Mouse (Mus musculus): Measurements from ENCODE around the gene Tmem256. TPM values are rescaled to one million over a fixed set of nuclear protein-coding genes. Genes with fewer than 3 reads are reported as not detected.
"Not testable (repeated sequence)": the region's sequence is repeated elsewhere in the genome, so short reads cannot be mapped to it uniquely, and the experiment has no call there.

The Tmem256 gene
- polyA plus RNA-seq, 1 experiment from 2014 or later: 359 TPM

DNA sequence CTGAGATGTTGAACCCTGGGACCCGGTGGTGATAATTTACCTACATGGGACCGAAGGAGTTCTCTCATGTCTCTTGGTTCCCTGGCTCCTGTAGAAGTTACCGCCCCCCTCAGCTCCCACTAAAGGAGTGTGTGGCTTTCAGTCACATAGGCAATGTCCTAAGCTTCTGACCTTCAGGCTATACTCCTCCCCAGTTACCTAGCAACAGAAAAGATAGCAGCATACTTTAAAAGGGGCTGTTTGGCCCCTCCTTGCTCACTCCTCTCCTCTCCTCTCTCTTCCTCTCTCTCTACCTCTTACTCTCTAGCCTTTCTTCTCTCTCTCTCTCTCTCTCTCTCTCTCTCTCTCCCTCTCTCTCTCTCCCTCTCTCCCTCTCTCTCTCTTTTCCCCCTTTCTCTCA, 25.4 kb downstream of the Tmem256 start:
- not testable (repeated sequence) for ATAC-seq (replicated peaks; ENCODE audit: insufficient number of reproducible peaks, insufficient read depth, low FRiP score, low read depth); H3K4me3 ChIP-seq; H3K9ac ChIP-seq; H3K9me3 ChIP-seq (replicated peaks); H3K27me3 ChIP-seq; H3K27ac ChIP-seq; H3K4me1 ChIP-seq (replicated peaks); H3K4me2 ChIP-seq; H3K36me3 ChIP-seq
- WGBS: 60% methylated on average over 3 of the region's 3 CpGs

DNA sequence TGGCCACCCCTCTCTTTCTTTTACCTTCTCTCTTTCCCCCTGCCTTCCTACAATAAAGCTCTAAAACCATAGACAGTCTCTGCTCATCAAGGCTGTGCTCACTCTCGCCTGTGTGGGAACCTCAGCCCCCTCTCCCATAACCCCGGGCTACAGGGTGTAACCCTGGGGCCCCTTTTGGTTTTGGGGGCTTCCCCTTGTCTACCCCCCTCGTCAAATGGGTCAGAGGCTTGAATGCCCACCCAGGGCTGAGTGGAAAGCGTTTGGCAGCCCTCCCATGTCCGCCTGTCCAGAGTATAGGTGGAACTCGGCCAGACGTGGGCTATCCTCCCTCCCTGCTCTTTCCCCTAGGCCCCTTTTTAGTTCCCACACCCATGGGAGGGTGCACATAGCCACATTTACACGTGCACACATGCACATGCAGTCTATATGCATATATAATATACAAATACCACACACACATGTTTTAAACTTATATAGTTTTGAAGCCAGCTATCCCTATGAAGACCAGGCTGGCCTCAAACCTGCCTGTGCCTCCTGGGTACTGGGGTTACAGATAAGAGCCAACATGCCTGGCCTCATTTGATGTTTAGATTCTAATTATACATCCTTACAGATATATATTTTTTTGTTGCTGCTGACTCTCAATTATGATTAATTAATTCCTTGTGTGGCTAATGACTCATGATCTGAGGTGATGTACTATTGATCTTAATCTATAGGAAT, 26.0 kb downstream of the Tmem256 start:
- Histone ChIP-seq H3K36me3 (no peaks in the 10 kb centered on the region), H3K27me3 (peaks cover 3% of the 10 kb centered on the region), H3K27ac (peak overlapping the region; percentile 45; the same call in 1 of the 2 replicates), H3K9ac (no peak overlapping the region), H3K4me1 (replicated peaks) (peaks cover 4% of the 10 kb centered on the region), H3K4me2 (no peak overlapping the region), H3K4me3 (no peak overlapping the region), H3K9me3 (replicated peaks) (no peaks in the 10 kb centered on the region)
- WGBS: 41% methylated on average over 8 of the region's 8 CpGs
- ATAC-seq (replicated peaks; ENCODE audit: insufficient number of reproducible peaks, insufficient read depth, low FRiP score, low read depth): no peak; the same call in 1 of the 2 replicates

DNA sequence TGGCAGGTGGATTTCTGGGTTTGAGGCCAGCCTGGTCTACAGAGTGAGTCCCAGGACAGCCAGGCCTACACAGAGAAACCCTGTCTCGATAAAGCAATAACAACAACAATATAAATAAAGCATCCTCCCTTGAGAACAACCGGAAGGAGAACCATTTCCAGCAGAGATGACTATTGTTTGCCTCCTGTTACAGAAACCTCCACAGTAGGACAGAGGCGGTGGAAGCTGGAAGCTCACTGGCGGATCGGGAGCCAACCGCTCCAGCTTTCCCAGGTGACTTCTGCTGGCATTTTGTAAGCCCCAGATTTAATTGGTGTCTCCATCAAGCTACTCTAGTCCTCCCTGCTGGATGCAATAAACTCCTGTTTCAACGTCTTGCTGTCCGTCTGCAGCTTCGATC, 27.2 kb downstream of the Tmem256 start:
- WGBS: 87% methylated on average over 9 of the region's 9 CpGs
- Histone ChIP-seq H3K27ac (no peak overlapping the region), H3K9ac (no peak overlapping the region), H3K27me3 (no peaks in the 10 kb centered on the region), H3K9me3 (replicated peaks) (no peaks in the 10 kb centered on the region), H3K4me2 (no peak overlapping the region), H3K4me1 (replicated peaks) (peaks cover 4% of the 10 kb centered on the region), H3K4me3 (no peak overlapping the region), H3K36me3 (no peaks in the 10 kb centered on the region)
- no peak for ATAC-seq (replicated peaks; ENCODE audit: insufficient number of reproducible peaks, insufficient read depth, low FRiP score, low read depth)

DNA sequence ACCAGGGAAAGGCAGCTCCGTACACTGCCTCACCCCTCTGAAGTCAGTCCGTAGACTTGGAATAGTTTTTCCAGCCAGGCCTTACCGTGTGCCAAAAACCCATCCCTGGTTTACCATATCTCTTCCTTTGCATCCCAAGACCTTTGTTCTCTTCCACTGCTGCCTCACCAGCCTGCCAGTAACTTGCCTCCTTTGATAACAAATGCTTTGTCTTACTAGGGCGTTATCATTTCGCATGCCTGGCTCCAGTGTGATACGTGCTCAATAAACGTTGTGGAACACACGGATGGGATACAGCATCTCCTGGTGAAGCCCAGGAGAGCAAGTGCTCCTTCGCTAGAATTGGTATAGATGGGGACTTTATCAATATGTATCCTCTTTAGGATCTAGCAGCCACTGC, 29.0 kb downstream of the Tmem256 start:
- Histone ChIP-seq H3K27me3 (no peaks in the 10 kb centered on the region), H3K9ac (no peak overlapping the region), H3K36me3 (no peaks in the 10 kb centered on the region), H3K4me3 (no peak overlapping the region), H3K27ac (no peak overlapping the region), H3K4me2 (no peak overlapping the region), H3K9me3 (replicated peaks) (no peaks in the 10 kb centered on the region), H3K4me1 (replicated peaks) (peaks cover 4% of the 10 kb centered on the region)
- 45% methylated on average over 9 of the region's 9 CpGs for WGBS
- ATAC-seq (replicated peaks; ENCODE audit: insufficient number of reproducible peaks, insufficient read depth, low FRiP score, low read depth): 0 out of 2 replicates have a peak, but pooled peaks have one; percentile 14

DNA sequence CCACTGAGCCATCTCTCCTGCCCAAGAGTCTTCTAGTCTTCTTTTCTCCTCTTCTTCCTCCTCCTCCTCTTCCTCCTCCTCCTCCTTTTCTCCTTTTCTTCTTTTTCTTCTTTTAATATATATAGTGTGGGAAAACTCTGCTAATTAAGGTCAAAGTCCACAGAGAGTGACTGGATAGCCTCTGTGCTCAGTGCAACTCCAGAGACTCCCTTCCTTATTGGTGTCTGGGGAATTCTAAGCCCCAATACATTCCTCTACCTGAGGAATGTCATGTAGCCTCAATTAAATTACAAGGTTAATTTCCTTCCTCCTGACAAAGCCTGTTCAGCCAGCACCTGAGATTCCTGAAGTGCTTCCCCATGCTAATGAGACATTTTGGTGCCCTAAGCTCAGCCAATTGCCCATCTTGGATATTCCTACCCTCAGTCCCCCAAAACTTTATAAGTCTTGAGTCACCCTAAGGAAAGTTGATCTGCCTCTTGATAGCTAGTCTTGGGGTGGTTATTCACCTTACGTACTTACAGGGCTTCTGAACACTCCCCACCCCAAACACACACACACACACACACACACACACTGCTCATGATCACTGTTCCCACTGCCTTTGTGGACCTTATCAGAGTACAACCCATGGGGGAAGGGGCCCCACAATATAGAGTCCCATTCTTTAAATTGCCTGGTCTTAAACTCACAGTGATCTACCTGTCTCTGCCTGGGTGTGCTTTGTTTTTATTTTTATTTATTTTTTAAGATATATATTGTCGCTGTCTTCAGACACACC, 32.2 kb downstream of the Tmem256 start:
- Histone ChIP-seq H3K4me1 (replicated peaks) (0 out of 2 replicates have a peak, but pooled peaks cover under 1% of the 10 kb centered on the region), H3K4me2 (no peak overlapping the region), H3K36me3 (no peaks in the 10 kb centered on the region), H3K9ac (no peak overlapping the region), H3K9me3 (replicated peaks) (no peaks in the 10 kb centered on the region), H3K27ac (no peak overlapping the region), H3K27me3 (no peaks in the 10 kb centered on the region), H3K4me3 (no peak overlapping the region)
- WGBS: 90% methylated on average over 2 of the region's 2 CpGs
- ATAC-seq (replicated peaks; ENCODE audit: insufficient number of reproducible peaks, insufficient read depth, low FRiP score, low read depth): no peak

DNA sequence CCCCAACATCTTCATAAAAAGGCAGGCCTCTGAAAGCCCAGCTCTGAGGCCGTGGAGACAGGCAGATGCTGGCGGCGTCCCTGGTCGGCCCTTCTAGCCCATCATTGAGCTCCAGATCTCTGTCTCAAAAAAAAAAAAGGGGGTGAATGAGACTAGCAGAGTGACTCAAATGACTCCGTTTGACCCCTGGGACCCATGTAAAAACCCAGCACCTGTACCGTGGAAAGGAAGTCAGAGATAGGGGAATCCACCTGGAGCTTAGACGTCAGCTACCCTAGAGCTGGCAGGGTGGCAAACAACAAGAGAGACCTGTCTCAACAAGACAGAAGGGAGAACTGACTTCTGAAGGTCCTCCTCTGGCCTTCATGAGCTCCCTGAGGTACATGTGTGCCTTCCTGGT, 33.5 kb downstream of the Tmem256 start:
- H3K4me2 ChIP-seq: no peak overlapping the region
- no peak overlapping the region for H3K27ac ChIP-seq
- no peaks in the 10 kb centered on the region for H3K9me3 ChIP-seq (replicated peaks)
- no peak overlapping the region for H3K4me3 ChIP-seq
- no peak overlapping the region for H3K9ac ChIP-seq
- 83% methylated on average over 7 of the region's 7 CpGs for WGBS
- no peak for ATAC-seq (replicated peaks; ENCODE audit: insufficient number of reproducible peaks, insufficient read depth, low FRiP score, low read depth)
- H3K36me3 ChIP-seq: no peaks in the 10 kb centered on the region
- H3K4me1 ChIP-seq (replicated peaks): peaks cover 13% of the 10 kb centered on the region
- H3K27me3 ChIP-seq: no peaks in the 10 kb centered on the region

DNA sequence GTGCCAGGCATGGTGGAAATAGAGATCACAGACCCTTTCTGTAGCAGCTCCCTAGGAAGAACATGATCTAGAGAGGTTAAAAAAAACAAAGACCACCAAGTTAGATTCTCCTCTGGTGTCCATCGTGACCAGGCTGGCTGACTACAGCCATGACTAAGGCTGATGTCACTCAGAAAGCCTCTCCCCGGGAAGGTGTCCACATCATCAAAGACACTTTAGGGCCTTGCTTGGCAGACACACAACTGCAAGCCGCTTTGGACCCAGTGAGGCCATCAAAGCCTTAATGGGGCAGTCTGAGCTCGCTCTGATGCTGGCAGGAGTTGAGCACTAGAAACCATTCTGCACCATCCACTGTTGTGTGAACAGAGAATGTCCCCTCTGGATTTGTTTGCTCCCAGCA, 34.1 kb downstream of the Tmem256 start:
- no peak overlapping the region for H3K9ac ChIP-seq
- no peak overlapping the region for H3K4me2 ChIP-seq
- no peaks in the 10 kb centered on the region for H3K27me3 ChIP-seq
- no peak overlapping the region for H3K4me3 ChIP-seq
- 79% methylated on average over 4 of the region's 4 CpGs for WGBS
- H3K36me3 ChIP-seq: no peaks in the 10 kb centered on the region
- H3K27ac ChIP-seq: no peak overlapping the region
- H3K4me1 ChIP-seq (replicated peaks): peaks cover 19% of the 10 kb centered on the region
- ATAC-seq (replicated peaks; ENCODE audit: insufficient number of reproducible peaks, insufficient read depth, low FRiP score, low read depth): no peak
- H3K9me3 ChIP-seq (replicated peaks): no peaks in the 10 kb centered on the region

DNA sequence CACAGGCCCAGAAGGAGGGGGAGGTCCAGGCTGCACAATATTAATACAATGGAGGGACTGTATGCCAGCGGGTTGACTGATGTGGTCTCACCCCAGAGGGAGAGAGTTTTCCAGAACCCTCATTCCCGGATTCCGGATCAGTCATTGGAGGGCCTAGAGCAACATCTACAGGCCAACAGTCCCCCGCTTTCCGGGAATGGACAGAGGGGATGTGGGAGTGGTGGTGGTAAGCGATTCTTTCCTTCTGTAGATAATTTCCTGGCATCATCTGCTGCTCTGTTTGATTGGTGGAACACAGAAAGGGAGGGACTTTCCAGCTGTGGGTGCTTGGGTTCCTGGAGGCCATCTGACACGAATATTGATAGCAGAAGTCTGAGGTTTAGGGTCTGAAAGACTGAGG, 37.9 kb downstream of the Tmem256 start:
- 45% methylated on average over 7 of the region's 7 CpGs for WGBS
- Histone ChIP-seq H3K4me1 (replicated peaks) (peaks cover 37% of the 10 kb centered on the region), H3K36me3 (no peaks in the 10 kb centered on the region), H3K4me2 (peak overlapping the region; percentile 53; the same call in 1 of the 2 replicates), H3K9ac (no peak overlapping the region), H3K27ac (peak overlapping the region; percentile 66), H3K4me3 (no peak overlapping the region), H3K9me3 (replicated peaks) (no peaks in the 10 kb centered on the region), H3K27me3 (no peaks in the 10 kb centered on the region)
- ATAC-seq (replicated peaks; ENCODE audit: insufficient number of reproducible peaks, insufficient read depth, low FRiP score, low read depth): peak; percentile 36; the same call in 1 of the 2 replicates

DNA sequence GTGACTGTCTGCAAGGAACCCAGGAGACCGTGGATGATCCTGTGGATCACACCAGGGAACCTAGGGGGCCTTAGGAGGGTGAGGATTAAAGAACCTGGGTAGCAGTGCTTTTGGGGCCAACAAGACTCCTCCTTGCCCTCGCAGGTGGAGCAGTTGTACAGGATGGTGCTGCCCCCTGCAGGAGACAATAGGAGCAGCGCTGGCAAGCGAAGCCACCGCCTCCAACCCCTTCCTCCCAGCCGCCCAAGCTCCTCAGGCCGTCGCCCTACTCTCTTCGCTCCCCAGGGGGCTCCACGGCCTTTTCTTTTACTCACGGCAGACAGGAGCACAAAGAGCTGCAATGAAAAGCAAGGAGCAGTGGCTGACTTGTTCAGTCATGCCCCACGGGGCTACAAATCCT, 38.6 kb downstream of the Tmem256 start:
- peaks cover 42% of the 10 kb centered on the region for H3K4me1 ChIP-seq (replicated peaks)
- H3K4me2 ChIP-seq: peak overlapping the region; percentile 53
- peak overlapping the region; percentile 66 for H3K27ac ChIP-seq
- H3K36me3 ChIP-seq: no peaks in the 10 kb centered on the region
- ATAC-seq (replicated peaks; ENCODE audit: insufficient number of reproducible peaks, insufficient read depth, low FRiP score, low read depth): peak; percentile 11; the same call in 1 of the 2 replicates
- 0 out of 2 replicates have a peak overlapping the region, but pooled peaks have one; percentile 3 for H3K9ac ChIP-seq
- H3K4me3 ChIP-seq: peak overlapping the region; percentile 18
- WGBS: 3% methylated on average over 12 of the region's 12 CpGs
- H3K9me3 ChIP-seq (replicated peaks): no peaks in the 10 kb centered on the region
- H3K27me3 ChIP-seq: no peaks in the 10 kb centered on the region

DNA sequence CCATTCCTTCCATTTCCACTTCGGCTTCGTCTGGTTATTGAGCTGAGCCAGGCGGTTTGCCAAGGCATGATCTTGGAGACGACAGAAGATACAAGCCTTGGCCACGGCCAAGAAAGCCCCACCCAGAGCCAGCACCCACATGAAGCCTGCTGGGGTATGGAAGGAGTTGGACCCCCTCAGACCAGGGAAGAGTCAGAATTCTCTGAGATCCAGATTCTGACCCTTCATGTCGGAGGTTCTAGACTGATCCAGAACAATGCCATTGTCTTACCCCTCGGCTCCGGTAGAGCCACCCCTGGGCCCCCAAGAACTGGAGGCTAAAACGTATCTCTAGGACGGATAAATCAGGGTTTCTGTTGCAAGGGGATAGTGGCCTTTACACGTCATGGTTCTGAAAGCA, 39.6 kb downstream of the Tmem256 start, which contains the start of gene Tmem95:
TSS of gene Tmem95 (minus strand) at position 141 of the 400 bp plus-strand sequence.
- H3K4me3 ChIP-seq: peak within 1 kb of the TSS; percentile 64
- H3K4me1 ChIP-seq (replicated peaks): peaks cover 46% of the 10 kb centered on the region
- H3K27me3 ChIP-seq: no peaks in the 10 kb centered on the region; the same call in 1 of the 2 replicates
- peak within 1 kb of the TSS; percentile 53 for H3K4me2 ChIP-seq
- no peaks in the 10 kb centered on the region for H3K36me3 ChIP-seq
- peak within 1 kb of the TSS; percentile 66; the same call in 1 of the 2 replicates for H3K27ac ChIP-seq
- H3K9ac ChIP-seq: 0 out of 2 replicates have a peak within 1 kb of the TSS, but pooled peaks have one; percentile 3
- ATAC-seq (replicated peaks; ENCODE audit: insufficient number of reproducible peaks, insufficient read depth, low FRiP score, low read depth): no peak
- WGBS: 79% methylated on average over 11 of the region's 11 CpGs
- H3K9me3 ChIP-seq (replicated peaks): no peaks in the 10 kb centered on the region

DNA sequence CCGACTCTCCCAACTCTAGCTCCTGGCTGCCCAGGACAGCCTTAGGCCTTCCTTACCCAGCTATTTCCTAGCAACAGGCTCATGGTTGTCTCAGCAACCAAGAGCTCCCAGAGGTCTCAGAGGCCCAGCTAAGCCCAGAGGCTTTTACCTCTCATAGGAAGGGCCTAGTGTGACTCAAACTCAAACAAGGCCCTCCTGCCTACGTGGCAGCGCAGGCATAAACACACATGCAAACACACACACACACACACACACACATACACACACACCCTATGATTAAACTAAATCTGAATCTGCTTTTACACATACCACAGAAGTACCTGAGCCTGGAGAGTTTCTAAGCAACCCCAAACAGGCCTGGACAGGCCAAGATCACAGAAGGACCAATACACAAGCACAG, 40.1 kb downstream of the Tmem256 start:
- no peak overlapping the region for H3K4me3 ChIP-seq
- no peak for ATAC-seq (replicated peaks; ENCODE audit: insufficient number of reproducible peaks, insufficient read depth, low FRiP score, low read depth)
- H3K27me3 ChIP-seq: no peaks in the 10 kb centered on the region; the same call in 1 of the 2 replicates
- WGBS: 87% methylated on average over 3 of the region's 3 CpGs
- peaks cover 46% of the 10 kb centered on the region for H3K4me1 ChIP-seq (replicated peaks)
- H3K4me2 ChIP-seq: no peak overlapping the region
- no peak overlapping the region for H3K27ac ChIP-seq
- no peak overlapping the region for H3K9ac ChIP-seq
- H3K36me3 ChIP-seq: no peaks in the 10 kb centered on the region
- H3K9me3 ChIP-seq (replicated peaks): no peaks in the 10 kb centered on the region

Measured in heart, embryonic 15.5 days (tissue).